Comparison of ENCODE assay signal across 8 mouse cellular contexts in the genomic region with DNA sequence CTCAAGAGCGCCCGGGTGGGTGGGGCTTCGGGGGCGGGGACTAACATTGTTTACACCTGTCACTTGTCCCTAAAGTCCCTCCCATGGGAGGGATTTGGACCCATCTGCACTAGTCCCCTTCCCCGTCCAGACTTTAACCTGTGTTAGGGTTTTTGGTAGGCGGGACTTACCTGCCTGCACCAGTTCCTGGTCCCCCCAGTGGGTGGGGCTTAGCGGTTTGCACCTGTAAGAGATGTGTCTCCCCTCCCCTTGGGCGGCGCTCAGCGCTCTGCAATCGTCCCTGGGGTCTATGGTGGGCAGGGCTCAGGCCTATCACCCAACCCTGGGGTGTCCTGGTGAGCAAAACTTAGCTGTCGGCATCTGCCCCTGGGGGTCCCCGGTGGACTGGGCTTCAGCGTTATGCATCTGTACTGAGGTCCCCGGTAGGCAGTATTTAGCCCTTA. TPM values are rescaled to one million over a fixed set of nuclear protein-coding genes. Genes with fewer than 3 reads are reported as not detected.
DNase-seq lines count a peak whose midpoint lies in the region; ATAC-seq lines count a peak whose summit lies in the region.

No protein-coding gene starts in this region.

- H3K4me3 ChIP-seq in heart, embryonic 15.5 days, result peak overlapping the region; percentile 94
- H3K4me3 ChIP-seq in hindbrain, embryonic 11.5 days (ENCODE audit: low read depth, low read length), result peak overlapping the region; percentile 90
- H3K4me3 ChIP-seq in neural tube, embryonic 15.5 days (replicated peaks), result peak overlapping the region; percentile 79

- intact Hi-C loops in heart, postnatal 25 days (cut with DNase I), result no loop called here

- peak overlapping the region; percentile 96 for H3K4me2 ChIP-seq in heart, embryonic 15.5 days
- peak overlapping the region; percentile 94 for H3K4me2 ChIP-seq in hindbrain, embryonic 11.5 days (replicated peaks; ENCODE audit: low read depth, low read length)
- peak overlapping the region; percentile 89 for H3K4me2 ChIP-seq in neural tube, embryonic 15.5 days

- H3K27me3 ChIP-seq in heart, embryonic 15.5 days, result no peaks in the 10 kb centered on the region
- no peaks in the 10 kb centered on the region for H3K27me3 ChIP-seq in hindbrain, embryonic 11.5 days (ENCODE audit: control insufficient read depth, insufficient read depth, low read length)
- H3K27me3 ChIP-seq in neural tube, embryonic 15.5 days (replicated peaks), result no peaks in the 10 kb centered on the region

- 3% methylated on average over 15 of the region's 15 CpGs for WGBS in heart, embryonic 15.5 days
- 3% methylated on average over 15 of the region's 15 CpGs for WGBS in hindbrain, embryonic 11.5 days
- WGBS in neural tube, embryonic 15.5 days, result 3% methylated on average over 15 of the region's 15 CpGs

- no peak for DNase-seq in heart, postnatal 25 days (ENCODE audit: low spot score)
- DNase-seq in ZHBTc4 (ENCODE audit: low read depth, low spot score) (peak; percentile 81), liver (peak; percentile 40)
- DNase-seq in hindbrain, embryonic 11.5 days (ENCODE audit: low spot score), result no peak
- no peak for DNase-seq in testis, postnatal 14 days (ENCODE audit: low spot score)
- DNase-seq in layer of hippocampus, postnatal 25 days (ENCODE audit: extremely low spot score in 1 of 2, low spot score in 1 of 2), result no peak

- H3K36me3 ChIP-seq in heart, embryonic 15.5 days, result no peaks in the 10 kb centered on the region; the same call in 1 of the 2 replicates
- no peaks in the 10 kb centered on the region; the same call in 1 of the 2 replicates for H3K36me3 ChIP-seq in hindbrain, embryonic 11.5 days (ENCODE audit: control insufficient read depth, insufficient read depth, low read length)
- H3K36me3 ChIP-seq in neural tube, embryonic 15.5 days, result peaks cover 16% of the 10 kb centered on the region; the same call in 1 of the 2 replicates

- peak; percentile 19; the same call in 1 of the 2 replicates for ATAC-seq in heart, embryonic 15.5 days (replicated peaks; ENCODE audit: insufficient number of reproducible peaks, insufficient read depth, low FRiP score, low read depth)
- ATAC-seq in hindbrain, embryonic 11.5 days (ENCODE audit: low FRiP score), result peak; percentile 57
- peak; percentile 68 for ATAC-seq in neural tube, embryonic 15.5 days (ENCODE audit: low FRiP score)

- H3K27ac ChIP-seq in heart, embryonic 15.5 days, result peak overlapping the region; percentile 62
- no peak overlapping the region for H3K27ac ChIP-seq in hindbrain, embryonic 11.5 days (ENCODE audit: low read depth, low read length)
- peak overlapping the region; percentile 86 for H3K27ac ChIP-seq in neural tube, embryonic 15.5 days (replicated peaks)

- H3K4me1 ChIP-seq in heart, embryonic 15.5 days (replicated peaks), result peaks cover 37% of the 10 kb centered on the region
- no peaks in the 10 kb centered on the region for H3K4me1 ChIP-seq in hindbrain, embryonic 11.5 days (replicated peaks; ENCODE audit: control insufficient read depth, insufficient read depth, low read length)
- H3K4me1 ChIP-seq in neural tube, embryonic 15.5 days, result peaks cover 49% of the 10 kb centered on the region

- H3K9ac ChIP-seq in heart, embryonic 15.5 days, result peak overlapping the region; percentile 84
- H3K9ac ChIP-seq in hindbrain, embryonic 11.5 days (ENCODE audit: low read depth, low read length), result peak overlapping the region; percentile 91
- H3K9ac ChIP-seq in neural tube, embryonic 15.5 days (replicated peaks), result peak overlapping the region; percentile 86

- no peaks in the 10 kb centered on the region for H3K9me3 ChIP-seq in heart, embryonic 15.5 days (replicated peaks)
- no peaks in the 10 kb centered on the region for H3K9me3 ChIP-seq in hindbrain, embryonic 11.5 days (ENCODE audit: control insufficient read depth, low read length)
- H3K9me3 ChIP-seq in neural tube, embryonic 15.5 days (replicated peaks), result no peaks in the 10 kb centered on the region

RNA-seq across cellular contexts. Expression of gene Lmnb2, which starts 0.7 kb away (rescaled TPM):
- 22.0 and 32.1 TPM in 2 replicates for polyA plus RNA-seq in heart, embryonic 15.5 days (2015; fragmentation: Nextera tagmentation; extraction: Ambion mirVana)
- 1 to 10 TPM; 4.6 to 5.6 TPM for total RNA-seq in heart, postnatal 25 days (2021)
- 14.6 and 19.0 TPM in 2 replicates for polyA plus RNA-seq in hindbrain, embryonic 11.5 days (2014; fragmentation: Nextera tagmentation; extraction: Ambion mirVana)
- 39.0 and 39.9 TPM in 2 replicates for polyA plus RNA-seq in neural tube, embryonic 15.5 days (2015; fragmentation: Nextera tagmentation; extraction: Ambion mirVana)
- 10 to 100 TPM; 17.5 to 19.6 TPM for total RNA-seq in layer of hippocampus, postnatal 25 days (2021)

RNA-seq across cellular contexts. Expression of gene Gadd45b, which starts 12.5 kb away (rescaled TPM):
- 30.8 and 34.1 TPM in 2 replicates for polyA plus RNA-seq in heart, embryonic 15.5 days (2015; fragmentation: Nextera tagmentation; extraction: Ambion mirVana)
- total RNA-seq in heart, postnatal 25 days (2021), result 10 to 100 TPM in 1 of 2 experiments, 1 to 10 TPM in 1; 8.2 to 14.1 TPM
- 13.8 and 14.6 TPM in 2 replicates for polyA plus RNA-seq in hindbrain, embryonic 11.5 days (2014; fragmentation: Nextera tagmentation; extraction: Ambion mirVana)
- polyA plus RNA-seq in neural tube, embryonic 15.5 days (2015; fragmentation: Nextera tagmentation; extraction: Ambion mirVana), result 9.0 and 11.1 TPM in 2 replicates
- total RNA-seq in layer of hippocampus, postnatal 25 days (2021), result 10 to 100 TPM; 15.0 to 16.7 TPM

RNA-seq across cellular contexts. Expression of gene Timm13, which starts 16.6 kb away (rescaled TPM):
- 269 and 299 TPM in 2 replicates for polyA plus RNA-seq in heart, embryonic 15.5 days (2015; fragmentation: Nextera tagmentation; extraction: Ambion mirVana)
- 100 to 1,000 TPM; 143 to 148 TPM for total RNA-seq in heart, postnatal 25 days (2021)
- polyA plus RNA-seq in hindbrain, embryonic 11.5 days (2014; fragmentation: Nextera tagmentation; extraction: Ambion mirVana), result 328 and 353 TPM in 2 replicates
- polyA plus RNA-seq in neural tube, embryonic 15.5 days (2015; fragmentation: Nextera tagmentation; extraction: Ambion mirVana), result 333 and 359 TPM in 2 replicates
- total RNA-seq in layer of hippocampus, postnatal 25 days (2021), result 100 to 1,000 TPM; 145 to 167 TPM

RNA-seq across cellular contexts. Expression of gene Tmprss9, which starts 45.7 kb away (rescaled TPM):
- 0.04 TPM in 1 of 2 replicates, not detected in the other for polyA plus RNA-seq in heart, embryonic 15.5 days (2015; fragmentation: Nextera tagmentation; extraction: Ambion mirVana)
- not detected for total RNA-seq in heart, postnatal 25 days (2021)
- polyA plus RNA-seq in hindbrain, embryonic 11.5 days (2014; fragmentation: Nextera tagmentation; extraction: Ambion mirVana), result 0.05 and 0.06 TPM in 2 replicates
- polyA plus RNA-seq in neural tube, embryonic 15.5 days (2015; fragmentation: Nextera tagmentation; extraction: Ambion mirVana), result 0.09 and 0.35 TPM in 2 replicates
- total RNA-seq in layer of hippocampus, postnatal 25 days (2021), result under 1 TPM; 0.40 to 0.62 TPM

Comparison
In these comparisons a context has a peak if more than half of its experiments do, and no peak if none do; other contexts are left out.
1. DNase-seq: peak in ZHBTc4 (single experiment) and liver (single experiment); none in heart, postnatal 25 days (single experiment), hindbrain, embryonic 11.5 days (single experiment), testis, postnatal 14 days (single experiment) and layer of hippocampus, postnatal 25 days (0 of 2).
2. Peak in every context shown above with its lines, with median percentiles within 50 percentile points of each other: ATAC-seq, H3K4me2 ChIP-seq, H3K4me3 ChIP-seq and H3K9ac ChIP-seq.